Mouse (Mus musculus) hindbrain, embryonic 10.5 days (tissue): Measurements from ENCODE around the gene Ppp1r12a. TPM values are rescaled to one million over a fixed set of nuclear protein-coding genes. Genes with fewer than 3 reads are reported as not detected.

Experiments
- DNase-seq: peaks from one replicate; pipeline ENCODE4 v3.0.0-alpha.2; 2017; ENCODE audit warnings: low spot score
- H3K27ac ChIP-seq: fragments of 300-500 bp; sonication (generic); 2 replicates; pipeline ENCODE4 v1.5.1; 2016; ENCODE audit warnings: mild to moderate bottlenecking, moderate library complexity
- H3K27me3 ChIP-seq: fragments of 300-500 bp; sonication (generic); 2 replicates; pipeline ENCODE4 v1.6.1; 2016; ENCODE audit warnings: mild to moderate bottlenecking; ENCODE audit not compliant: poor library complexity, insufficient read depth, severe bottlenecking
- H3K36me3 ChIP-seq: fragments of 300-500 bp; sonication (generic); 2 replicates; pipeline ENCODE4 v1.6.1; 2016; ENCODE audit warnings: mild to moderate bottlenecking, moderate library complexity
- H3K4me1 ChIP-seq: fragments of 300-500 bp; sonication (generic); replicated peaks from 2 replicates; pipeline ENCODE4 v1.6.1; 2016; ENCODE audit warnings: mild to moderate bottlenecking
- H3K4me3 ChIP-seq: fragments of 300-500 bp; sonication (generic); 2 replicates; pipeline ENCODE4 v1.5.1; 2016; ENCODE audit warnings: mild to moderate bottlenecking, moderate library complexity
- H3K9me3 ChIP-seq: fragments of 300-500 bp; sonication (generic); 2 replicates; pipeline ENCODE4 v1.6.1; 2016; ENCODE audit warnings: mild to moderate bottlenecking, moderate library complexity
- WGBS: fragments of 180-500 bp; shearing (Covaris S2); methylation state at CpG from one replicate; pipeline ENCODE4 v1.1.7; 2016; 5-methylcytosine and 5-hydroxymethylcytosine counted together
- polyA plus RNA-seq: library from polyadenylated mRNA; unstranded; fragments of >200 nt; fragmentation: Nextera tagmentation; extraction: Ambion mirVana; gene quantifications from 2 replicates; pipeline ENCODE4 v1.2.1, GENCODE M21; 2016

Ppp1r12a gene
- polyA plus RNA-seq, 1 experiment from 2014 or later: 57.2 TPM

- Histone ChIP-seq H3K9me3 (no peaks in the 10 kb centered on the region), H3K4me3 (no peak overlapping the region), H3K27ac (no peak overlapping the region), H3K36me3 (peaks cover 8% of the 10 kb centered on the region), H3K4me1 (peaks cover 6% of the 10 kb centered on the region; the same call in 1 of the 2 replicates), H3K27me3 (no peaks in the 10 kb centered on the region)
- WGBS: 82% methylated on average over 3 of the region's 3 CpGs
- DNase-seq: no peak
Measured at GRCm38 (mm10) chr10:108170818-108171217, 8.8 kb downstream of the Ppp1r12a start.

GRCm38 (mm10) chr10:108171637-108172036, 9.6 kb downstream of the Ppp1r12a start:
- Histone ChIP-seq H3K27ac (no peak overlapping the region), H3K36me3 (peaks cover 8% of the 10 kb centered on the region), H3K9me3 (no peaks in the 10 kb centered on the region), H3K4me1 (peaks cover 6% of the 10 kb centered on the region; the same call in 1 of the 2 replicates), H3K27me3 (no peaks in the 10 kb centered on the region), H3K4me3 (no peak overlapping the region)
- no peak for DNase-seq
- 95% methylated on average over 3 of the region's 3 CpGs for WGBS

- Histone ChIP-seq H3K9me3 (no peaks in the 10 kb centered on the region), H3K4me1 (peaks cover 6% of the 10 kb centered on the region; the same call in 1 of the 2 replicates), H3K27me3 (no peaks in the 10 kb centered on the region), H3K4me3 (no peak overlapping the region), H3K36me3 (peaks cover 5% of the 10 kb centered on the region), H3K27ac (no peak overlapping the region)
- 76% methylated on average over 6 of the region's 6 CpGs for WGBS
- DNase-seq: no peak
Measured at GRCm38 (mm10) chr10:108172817-108173563, 11.0 kb downstream of the Ppp1r12a start.

GRCm38 (mm10) chr10:108174107-108174506, 12.1 kb downstream of the Ppp1r12a start:
- H3K4me3 ChIP-seq: no peak overlapping the region
- H3K9me3 ChIP-seq: no peaks in the 10 kb centered on the region
- no peaks in the 10 kb centered on the region; the same call in 1 of the 2 replicates for H3K36me3 ChIP-seq
- H3K4me1 ChIP-seq: peaks cover 6% of the 10 kb centered on the region; the same call in 1 of the 2 replicates
- no peaks in the 10 kb centered on the region for H3K27me3 ChIP-seq
- DNase-seq: no peak
- H3K27ac ChIP-seq: no peak overlapping the region
- 86% methylated on average over 5 of the region's 5 CpGs for WGBS

- no peaks in the 10 kb centered on the region for H3K9me3 ChIP-seq
- H3K4me1 ChIP-seq: peaks cover 6% of the 10 kb centered on the region; the same call in 1 of the 2 replicates
- no peak overlapping the region for H3K27ac ChIP-seq
- no peak for DNase-seq
- WGBS: 76% methylated on average over 2 of the region's 2 CpGs
- H3K4me3 ChIP-seq: no peak overlapping the region
- no peaks in the 10 kb centered on the region for H3K27me3 ChIP-seq
- H3K36me3 ChIP-seq: no peaks in the 10 kb centered on the region; the same call in 1 of the 2 replicates
Measured at GRCm38 (mm10) chr10:108175885-108176284, 13.9 kb downstream of the Ppp1r12a start.

- Histone ChIP-seq H3K36me3 (no peaks in the 10 kb centered on the region; the same call in 1 of the 2 replicates), H3K27me3 (no peaks in the 10 kb centered on the region), H3K9me3 (no peaks in the 10 kb centered on the region), H3K27ac (no peak overlapping the region), H3K4me1 (0 out of 2 replicates have a peak, but pooled peaks cover under 1% of the 10 kb centered on the region), H3K4me3 (no peak overlapping the region)
- 89% methylated on average over 6 of the region's 6 CpGs for WGBS
- DNase-seq: no peak
Measured at GRCm38 (mm10) chr10:108178285-108178848, 16.4 kb downstream of the Ppp1r12a start.

GRCm38 (mm10) chr10:108179404-108179803, 17.4 kb downstream of the Ppp1r12a start:
- H3K27ac ChIP-seq: no peak overlapping the region
- no peak overlapping the region for H3K4me3 ChIP-seq
- H3K36me3 ChIP-seq: no peaks in the 10 kb centered on the region; the same call in 1 of the 2 replicates
- 80% methylated on average over 3 of the region's 3 CpGs for WGBS
- H3K4me1 ChIP-seq: no peaks in the 10 kb centered on the region
- DNase-seq: no peak
- no peaks in the 10 kb centered on the region for H3K9me3 ChIP-seq
- H3K27me3 ChIP-seq: no peaks in the 10 kb centered on the region

- Histone ChIP-seq H3K36me3 (no peaks in the 10 kb centered on the region; the same call in 1 of the 2 replicates), H3K27me3 (no peaks in the 10 kb centered on the region), H3K4me1 (no peaks in the 10 kb centered on the region), H3K4me3 (no peak overlapping the region), H3K9me3 (no peaks in the 10 kb centered on the region), H3K27ac (no peak overlapping the region)
- WGBS: 89% methylated on average over 2 of the region's 2 CpGs
- no peak for DNase-seq
Measured at GRCm38 (mm10) chr10:108180313-108180712, 18.3 kb downstream of the Ppp1r12a start.

- DNase-seq: no peak
- Histone ChIP-seq H3K4me1 (no peaks in the 10 kb centered on the region), H3K27me3 (no peaks in the 10 kb centered on the region), H3K27ac (no peak overlapping the region), H3K9me3 (no peaks in the 10 kb centered on the region), H3K4me3 (no peak overlapping the region), H3K36me3 (no peaks in the 10 kb centered on the region)
- whole genome bisulfite sequencing: 93% methylated on average over 3 of the region's 3 CpGs
Measured at GRCm38 (mm10) chr10:108181893-108182292, 19.9 kb downstream of the Ppp1r12a start.

GRCm38 (mm10) chr10:108182386-108182785, 20.4 kb downstream of the Ppp1r12a start:
- Histone ChIP-seq H3K27me3 (no peaks in the 10 kb centered on the region), H3K4me3 (no peak overlapping the region), H3K9me3 (no peaks in the 10 kb centered on the region), H3K4me1 (no peaks in the 10 kb centered on the region), H3K27ac (no peak overlapping the region), H3K36me3 (no peaks in the 10 kb centered on the region)
- WGBS: 73% methylated on average over 4 of the region's 4 CpGs
- no peak for DNase-seq

GRCm38 (mm10) chr10:108184763-108185162, 22.8 kb downstream of the Ppp1r12a start:
- Histone ChIP-seq H3K36me3 (no peaks in the 10 kb centered on the region; the same call in 1 of the 2 replicates), H3K4me1 (no peaks in the 10 kb centered on the region), H3K27me3 (no peaks in the 10 kb centered on the region), H3K9me3 (no peaks in the 10 kb centered on the region), H3K27ac (no peak overlapping the region), H3K4me3 (no peak overlapping the region)
- WGBS: 79% methylated on average over 8 of the region's 8 CpGs
- DNase-seq: no peak

- Histone ChIP-seq H3K4me1 (no peaks in the 10 kb centered on the region), H3K27me3 (no peaks in the 10 kb centered on the region), H3K4me3 (no peak overlapping the region), H3K27ac (no peak overlapping the region), H3K36me3 (no peaks in the 10 kb centered on the region; the same call in 1 of the 2 replicates), H3K9me3 (no peaks in the 10 kb centered on the region)
- no peak for DNase-seq
- WGBS: 95% methylated on average over 3 of the region's 3 CpGs
Measured at GRCm38 (mm10) chr10:108185265-108185664, 23.3 kb downstream of the Ppp1r12a start.

GRCm38 (mm10) chr10:108189303-108189702, 27.3 kb downstream of the Ppp1r12a start:
- DNase-seq: no peak
- WGBS: 97% methylated on average over 2 of the region's 2 CpGs

More at GRCm38 (mm10) chr10:108189303-108189702, 27.3 kb downstream of the Ppp1r12a start:
- no peaks in the 10 kb centered on the region; the same call in 1 of the 2 replicates for H3K36me3 ChIP-seq
- H3K9me3 ChIP-seq: no peaks in the 10 kb centered on the region
- no peak overlapping the region for H3K4me3 ChIP-seq
- H3K27ac ChIP-seq: no peak overlapping the region
- no peaks in the 10 kb centered on the region for H3K27me3 ChIP-seq
- H3K4me1 ChIP-seq: 0 out of 2 replicates have a peak, but pooled peaks cover 4% of the 10 kb centered on the region
